Mouse (Mus musculus): ENCODE measurements around the gene Sec61a2.
A peak's percentile ranks its signal among the peaks of the same experiment; 100 is the strongest.

Sec61a2 gene

GRCm38 (mm10) chr2:5877446-5877845 is 17.8 kb downstream of the Sec61a2 start:
- no peak for DNase-seq

DNA sequence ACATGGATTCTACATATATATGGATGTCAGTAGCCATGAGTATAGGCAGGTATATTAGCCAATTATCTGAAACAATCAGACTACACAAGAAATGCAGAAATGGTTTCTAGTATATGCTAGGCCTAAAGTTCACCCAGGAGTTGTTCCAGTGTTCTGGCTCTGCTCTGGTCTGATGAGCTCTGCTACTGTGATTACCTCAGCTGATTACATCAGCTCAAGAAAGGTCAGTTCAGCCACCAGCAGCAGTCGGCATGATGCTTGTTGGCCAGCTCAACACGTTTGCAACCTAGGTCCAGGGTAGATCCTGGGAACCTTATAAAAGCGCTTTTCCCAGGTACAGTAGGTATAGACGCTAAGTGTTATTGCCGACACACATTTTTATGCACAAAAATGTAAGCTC is 25.5 kb downstream of the Sec61a2 start:
- no peak for DNase-seq

GRCm38 (mm10) chr2:5867681-5868080 is 27.6 kb downstream of the Sec61a2 start:
- no peak for DNase-seq

- DNase-seq = no peak
Measured at GRCm38 (mm10) chr2:5862834-5863233, 32.4 kb downstream of the Sec61a2 start, which contains the start of gene Gm13199. Gene Gm13199, minus strand, starts transcription at chr2:5862934.

GRCm38 (mm10) chr2:5851866-5852265 is 43.4 kb downstream of the Sec61a2 start:
- no peak for DNase-seq

DNA sequence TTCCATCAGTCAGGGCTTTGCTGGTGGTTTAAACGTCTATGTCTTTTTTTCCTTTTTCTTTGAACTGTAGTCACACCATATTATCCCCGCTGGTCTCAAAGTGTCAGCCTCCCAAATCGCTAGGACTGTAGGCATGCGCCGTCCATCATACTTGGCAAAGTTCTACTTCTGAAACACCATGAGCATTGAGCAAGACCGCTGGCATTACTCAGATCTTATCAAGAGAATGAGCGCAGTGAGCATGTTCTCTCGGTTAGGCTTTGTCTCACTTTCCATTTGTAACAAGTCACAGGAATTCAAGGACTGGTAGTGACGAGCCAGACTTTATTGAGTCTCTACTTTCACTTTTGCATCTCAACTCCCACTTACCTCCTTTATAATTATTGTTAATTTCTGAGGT is 44.1 kb downstream of the Sec61a2 start:
- no peak for DNase-seq

DNA sequence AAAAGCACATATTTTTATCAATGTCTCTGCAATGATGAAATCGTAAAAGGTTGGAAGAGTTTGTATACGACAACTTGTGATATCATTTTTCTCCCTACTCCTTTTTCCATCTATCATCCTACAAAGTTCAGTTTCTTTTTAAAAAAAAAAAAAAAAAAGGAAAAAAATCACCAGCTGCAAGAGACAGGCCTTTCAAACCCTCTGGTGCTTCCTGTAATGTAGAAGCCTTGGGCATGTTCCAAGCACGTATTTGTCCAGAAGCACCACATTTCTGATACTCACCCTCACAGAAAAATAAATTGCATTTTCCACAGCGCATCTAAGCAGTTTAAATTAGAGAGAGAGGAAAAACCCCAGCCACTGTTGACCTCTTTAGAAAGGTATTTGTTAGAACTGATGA is 49.4 kb downstream of the Sec61a2 start:
- no peak for DNase-seq

DNA sequence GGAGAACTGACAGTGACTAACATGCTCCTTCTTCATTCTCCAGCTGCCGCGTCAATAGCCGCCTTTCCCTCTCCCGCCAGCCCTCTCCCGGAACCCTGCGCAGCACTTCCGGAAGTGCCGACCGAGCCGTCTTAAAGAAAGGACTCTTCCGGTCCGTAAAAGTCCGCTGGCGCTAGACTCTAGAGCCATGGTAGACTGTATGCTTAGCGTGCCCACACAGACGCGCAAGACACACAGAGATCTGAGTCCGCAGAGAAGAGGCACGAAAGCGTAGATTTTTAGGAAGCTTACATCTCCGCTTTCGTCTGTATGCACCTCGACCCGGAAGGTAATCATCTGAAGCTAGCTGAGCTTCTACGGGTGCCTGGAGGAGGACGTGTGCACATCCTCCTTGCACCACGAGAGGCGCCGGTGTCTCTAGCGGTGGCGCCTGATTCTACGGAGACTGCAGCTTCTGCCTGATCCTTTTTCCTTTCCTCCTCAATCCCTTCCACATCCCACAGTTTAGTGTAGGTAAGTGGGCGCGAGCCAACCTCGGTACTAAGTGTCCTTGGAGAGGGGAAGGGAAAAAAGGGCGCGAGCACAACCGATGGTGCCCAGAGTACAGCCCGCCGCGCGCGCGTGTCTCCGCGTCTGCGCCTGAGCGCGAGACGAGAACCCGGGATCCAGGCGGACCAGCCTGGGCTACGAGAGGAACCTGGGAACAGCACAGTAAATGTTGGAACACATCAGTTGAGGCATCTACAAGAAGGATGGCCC is 50.2 kb downstream of the Sec61a2 start, which contains the start of the genes Nudt5 and Cdc123:
Gene Nudt5, plus strand, starts transcription at position 147 of the 759 bp plus-strand sequence.
Gene Cdc123, minus strand, starts transcription at position 292 of the 759 bp plus-strand sequence.
- peak; percentile 85 to 86 for DNase-seq

DNA sequence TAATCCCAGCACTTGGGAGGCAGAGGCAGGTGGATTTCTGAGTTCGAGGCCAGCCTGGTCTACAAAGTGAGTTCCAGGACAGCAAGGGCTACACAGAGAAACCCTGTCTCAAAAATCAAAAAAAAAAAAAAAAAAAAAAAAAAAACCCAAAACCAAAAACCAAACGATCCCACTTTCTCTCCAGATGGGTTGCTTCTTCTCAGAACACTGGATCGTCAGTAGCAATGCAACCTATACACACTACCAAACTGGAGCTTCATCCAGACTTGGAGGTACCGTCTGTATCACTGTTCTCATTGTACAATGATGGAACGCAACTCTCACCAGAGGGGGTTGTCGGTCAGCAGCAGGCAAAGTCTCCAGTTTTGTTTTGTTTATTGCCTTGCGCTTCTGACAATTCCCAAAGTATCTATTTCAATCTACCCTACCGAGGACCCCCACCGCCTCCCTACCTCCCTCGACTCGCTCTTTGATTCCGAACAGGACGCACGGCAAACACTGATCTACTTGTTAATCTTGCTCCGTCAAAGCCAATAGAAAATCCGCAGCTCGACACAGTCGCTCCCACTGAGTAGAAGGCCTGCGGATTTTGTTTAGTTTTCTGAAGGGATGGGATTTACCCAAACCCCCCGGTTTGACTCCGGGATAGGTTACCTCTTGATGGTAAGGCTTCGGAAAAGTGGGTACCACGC is 50.9 kb downstream of the Sec61a2 start:
- DNase-seq = no peak

GRCm38 (mm10) chr2:5840815-5841214 is 54.4 kb downstream of the Sec61a2 start:
- DNase-seq = no peak

DNA sequence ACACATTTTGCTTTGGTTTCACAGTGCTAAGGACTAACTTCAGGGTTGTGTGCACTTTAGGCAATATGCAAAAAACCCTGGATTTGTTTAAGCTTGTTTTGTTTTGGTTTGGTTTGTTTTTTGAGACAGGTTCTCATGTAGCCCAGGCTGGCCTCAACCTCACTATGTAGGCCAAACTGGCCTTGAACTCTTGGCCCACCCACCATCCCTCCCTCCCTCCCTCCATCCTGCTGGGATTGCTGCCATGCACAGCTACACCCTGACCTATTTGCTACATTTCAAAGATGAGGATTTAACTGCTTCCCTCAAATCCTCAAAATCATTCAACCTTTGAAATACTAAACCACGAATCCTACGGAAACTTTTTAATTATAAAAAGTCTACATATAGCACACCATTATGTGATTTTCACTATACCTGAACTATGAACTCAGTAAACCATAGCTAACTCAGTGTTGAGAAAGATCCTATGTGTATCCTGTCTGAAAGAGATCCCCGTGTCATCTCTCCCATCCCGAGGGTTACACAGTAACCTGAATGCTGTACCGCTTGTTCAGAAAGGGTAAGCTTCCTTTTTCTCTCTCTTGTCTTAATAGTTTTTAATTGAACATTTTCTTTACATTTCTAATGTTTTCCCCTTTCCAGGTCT is 69.8 kb downstream of the Sec61a2 start:
- no peak for DNase-seq

GRCm38 (mm10) chr2:5824685-5825084 is 70.5 kb downstream of the Sec61a2 start:
- peak; percentile 21 for DNase-seq

DNA sequence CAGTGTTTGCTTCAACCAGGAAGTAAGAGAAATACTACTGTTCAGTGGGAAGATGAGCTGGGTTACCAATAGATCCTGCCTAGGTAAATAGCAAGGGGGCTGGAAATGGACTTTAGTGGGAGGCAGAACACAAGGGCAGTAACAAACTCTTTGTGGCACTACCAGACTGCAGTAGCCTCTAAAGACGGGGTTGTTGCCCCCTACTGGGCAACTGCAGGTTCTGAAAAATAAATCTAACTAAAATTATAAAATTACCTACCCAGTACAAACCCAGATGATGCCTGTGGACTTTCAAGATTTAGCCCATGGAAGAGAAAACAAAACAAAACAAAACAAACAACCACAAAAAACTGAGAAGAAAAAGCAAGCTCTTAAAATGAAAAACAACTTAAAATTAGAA is 71.0 kb downstream of the Sec61a2 start:
- peak; percentile 37 to 44 for DNase-seq

DNA sequence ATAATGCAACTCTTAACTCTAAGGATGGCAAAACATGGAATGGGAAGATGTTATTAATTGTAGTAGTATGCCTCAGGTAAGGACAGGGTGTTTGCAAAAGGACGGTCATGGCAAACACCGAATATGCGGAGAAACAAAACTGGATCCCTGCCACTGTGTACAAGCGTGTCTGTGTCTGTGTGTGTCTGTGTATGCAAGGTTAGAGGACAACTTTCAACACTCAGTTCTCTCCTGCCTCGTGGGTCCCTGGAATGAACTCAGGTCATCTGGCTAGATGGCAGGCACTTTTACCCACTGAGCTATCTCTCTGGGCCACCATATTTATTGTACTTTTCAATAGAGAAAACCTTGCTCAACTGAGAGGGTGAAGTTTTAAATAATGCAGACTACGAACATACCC is 72.8 kb downstream of the Sec61a2 start:
- no peak for DNase-seq

DNA sequence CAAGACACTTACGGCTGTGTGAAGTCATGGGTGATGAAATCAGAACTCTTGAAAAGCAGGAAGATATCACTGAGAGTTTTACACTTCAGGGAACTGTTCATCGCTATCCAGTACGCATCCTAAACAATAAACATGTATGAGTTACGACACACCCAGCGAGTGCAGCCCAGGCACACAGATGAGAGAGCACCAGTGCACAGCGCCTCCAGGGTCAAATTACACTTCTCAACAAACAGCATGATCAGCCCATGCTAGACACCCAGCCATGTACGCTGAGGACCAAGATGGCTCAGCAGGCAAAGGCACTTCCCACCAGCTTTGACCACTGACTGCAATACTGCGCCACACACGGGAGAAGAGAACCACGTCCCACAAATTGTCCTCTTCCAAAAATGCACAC is 74.0 kb downstream of the Sec61a2 start:
- no peak for DNase-seq

Data from B cell, adult 2 months (primary cell).